Mouse (Mus musculus) thymus, adult 2 months (tissue): ENCODE measurements around the gene Erbb4. TPM values are rescaled to one million over a fixed set of nuclear protein-coding genes. Genes with fewer than 3 reads are reported as not detected.

Experiments
- DNase-seq: peaks from one replicate; pipeline ENCODE4 v3.0.0; 2021
- H3K27ac ChIP-seq: fragments of 200-500 bp; 2 replicates; pipeline ENCODE4 v1.5.1; 2012; ENCODE audit warnings: low read length, control low read depth; ENCODE audit not compliant: control insufficient read depth, insufficient read depth
- H3K27me3 ChIP-seq: fragments of 200-500 bp; 2 replicates; pipeline ENCODE4 v1.6.1; 2012; ENCODE audit warnings: mild to moderate bottlenecking, low read length, moderate library complexity, mixed read lengths; ENCODE audit not compliant: control insufficient read depth, insufficient read depth
- H3K36me3 ChIP-seq: fragments of 200-500 bp; 2 replicates; pipeline ENCODE4 v1.6.1; 2012; ENCODE audit warnings: mild to moderate bottlenecking, low read length, moderate library complexity; ENCODE audit not compliant: control insufficient read depth, insufficient read depth
- H3K4me1 ChIP-seq: fragments of 200-500 bp; replicated peaks from 2 replicates; pipeline ENCODE4 v1.6.1; 2012; ENCODE audit warnings: low read length; ENCODE audit not compliant: control insufficient read depth, insufficient read depth
- H3K4me3 ChIP-seq: fragments of 200-500 bp; 2 replicates; pipeline ENCODE4 v1.5.1; 2012; ENCODE audit warnings: mild to moderate bottlenecking, low read length, control low read depth, moderate library complexity; ENCODE audit not compliant: control insufficient read depth, insufficient read depth
- CTCF ChIP-seq: fragments of 200-500 bp; IDR thresholded peaks from 2 replicates; pipeline ENCODE4 v1.5.1; 2012; ENCODE audit warnings: mild to moderate bottlenecking, control low read depth, low read length, moderate library complexity, borderline replicate concordance; ENCODE audit not compliant: control insufficient read depth, poor library complexity, insufficient read depth; ENCODE audit errors: extremely low read depth
- POLR2A ChIP-seq: fragments of 200-500 bp; IDR thresholded peaks from 2 replicates; pipeline ENCODE4 v1.6.1; 2012; ENCODE audit warnings: mild to moderate bottlenecking, low read length, control low read depth, moderate library complexity; ENCODE audit not compliant: control insufficient read depth, poor library complexity, insufficient read depth; ENCODE audit errors: extremely low read depth
- WGBS: fragments of 180-500 bp; shearing (Covaris S2); methylation state at CpG from one replicate; pipeline ENCODE4 v1.1.7; 2018; 5-methylcytosine and 5-hydroxymethylcytosine counted together
- polyA plus RNA-seq: library from polyadenylated mRNA; depleted of rRNA; stranded (reverse); fragments of >200 nt; gene quantifications from 2 replicates; pipeline ENCODE4 v1.2.3, GENCODE M21; 2012

Gene Erbb4
- polyA plus RNA-seq, 1 experiment: 0.09 TPM

- TF ChIP-seq POLR2A (no peak), CTCF (no peak)
- DNase-seq: no peak
- no peak overlapping the region for H3K27ac ChIP-seq
- H3K36me3 ChIP-seq: no peaks in the 10 kb centered on the region
- WGBS: 83% methylated on average over 4 of the region's 4 CpGs
- no peak overlapping the region for H3K4me3 ChIP-seq
- no peaks in the 10 kb centered on the region for H3K27me3 ChIP-seq
- H3K4me1 ChIP-seq: no peaks in the 10 kb centered on the region
These were observed 1051.4 kb downstream of the Erbb4 start for GRCm38 (mm10) chr1:68056494-68056893.

- TF ChIP-seq POLR2A (no peak), CTCF (no peak)
- DNase-seq: no peak
- Histone ChIP-seq H3K27ac (no peak overlapping the region), H3K36me3 (no peaks in the 10 kb centered on the region), H3K27me3 (no peaks in the 10 kb centered on the region), H3K4me1 (no peaks in the 10 kb centered on the region), H3K4me3 (no peak overlapping the region)
- WGBS: 92% methylated on average over 3 of the region's 3 CpGs
These were observed 1053.1 kb downstream of the Erbb4 start for GRCm38 (mm10) chr1:68054715-68055114.

GRCm38 (mm10) chr1:68049856-68050255 is 1058.0 kb downstream of the Erbb4 start:
- Histone ChIP-seq H3K4me3 (no peak overlapping the region), H3K4me1 (no peaks in the 10 kb centered on the region), H3K36me3 (no peaks in the 10 kb centered on the region), H3K27ac (no peak overlapping the region), H3K27me3 (no peaks in the 10 kb centered on the region)
- 86% methylated on average over 6 of the region's 6 CpGs for WGBS
- DNase-seq: no peak
- TF ChIP-seq POLR2A (no peak), CTCF (no peak)

GRCm38 (mm10) chr1:68047139-68047538 is 1060.7 kb downstream of the Erbb4 start:
- Histone ChIP-seq H3K4me3 (no peak overlapping the region), H3K36me3 (no peaks in the 10 kb centered on the region), H3K4me1 (no peaks in the 10 kb centered on the region), H3K27ac (no peak overlapping the region), H3K27me3 (no peaks in the 10 kb centered on the region)
- no peak for DNase-seq
- no peak for TF ChIP-seq CTCF
- TF ChIP-seq POLR2A: no peak
- WGBS: 53% methylated on average over 5 of the region's 5 CpGs

GRCm38 (mm10) chr1:68046551-68046970 is 1061.3 kb downstream of the Erbb4 start:
- Histone ChIP-seq H3K27ac (no peak overlapping the region), H3K27me3 (no peaks in the 10 kb centered on the region), H3K4me1 (no peaks in the 10 kb centered on the region), H3K4me3 (no peak overlapping the region), H3K36me3 (no peaks in the 10 kb centered on the region)
- TF ChIP-seq CTCF: no peak
- no peak for TF ChIP-seq POLR2A
- no peak for DNase-seq
- 22% methylated on average over 7 of the region's 7 CpGs for WGBS

GRCm38 (mm10) chr1:68024086-68024940 is 1083.5 kb downstream of the Erbb4 start:
- TF ChIP-seq POLR2A: no peak
- no peak for TF ChIP-seq CTCF
- Histone ChIP-seq H3K27me3 (no peaks in the 10 kb centered on the region), H3K4me1 (no peaks in the 10 kb centered on the region), H3K36me3 (no peaks in the 10 kb centered on the region), H3K4me3 (no peak overlapping the region), H3K27ac (no peak overlapping the region)
- DNase-seq: no peak

- WGBS: 93% methylated on average over 1 of the region's 1 CpGs
- DNase-seq: no peak
- TF ChIP-seq CTCF (no peak), POLR2A (no peak)
- no peaks in the 10 kb centered on the region for H3K36me3 ChIP-seq
- H3K27me3 ChIP-seq: no peaks in the 10 kb centered on the region
- no peak overlapping the region for H3K27ac ChIP-seq
- no peaks in the 10 kb centered on the region for H3K4me1 ChIP-seq
- H3K4me3 ChIP-seq: no peak overlapping the region
These were observed 1087.8 kb downstream of the Erbb4 start for GRCm38 (mm10) chr1:68020020-68020419.
